Comparison of ENCODE assay signal across 13 mouse cellular contexts in genomic region chr2:160561711-160562110, GRCm38 (mm10).
"Had no signal": no experiment of that assay in that cellular context is flagged by ENCODE, and none has a peak within 500 bp of the region (broad histone marks: within the 10 kb centered on the region; RNA-seq: fewer than 3 reads in every experiment).

No protein-coding gene starts in this region.

- H3K9me3 ChIP-seq: limb, embryonic 12.5 days; liver, embryonic 13.5 days; lung, embryonic 15.5 days had no signal

- H3K4me3 ChIP-seq: left cerebral cortex, adult 2 months; limb, embryonic 12.5 days; liver, embryonic 13.5 days; lung, embryonic 15.5 days had no signal

- H3K27ac ChIP-seq: left cerebral cortex, adult 2 months; limb, embryonic 12.5 days; liver, embryonic 13.5 days; lung, embryonic 15.5 days; stomach, postnatal 0 days had no signal

- H3K27me3 ChIP-seq: limb, embryonic 12.5 days; liver, embryonic 13.5 days; lung, embryonic 15.5 days had no signal

- H3K4me2 ChIP-seq: limb, embryonic 12.5 days; liver, embryonic 13.5 days; lung, embryonic 15.5 days had no signal

- H3K36me3 ChIP-seq: limb, embryonic 12.5 days; liver, embryonic 13.5 days; lung, embryonic 15.5 days had no signal

- H3K9ac ChIP-seq: limb, embryonic 12.5 days; liver, embryonic 13.5 days; liver, postnatal 0 days; lung, embryonic 15.5 days had no signal

- DNase-seq: kidney, adult 8-10 months; kidney, postnatal 25 days; liver; liver, embryonic 13.5 days; liver, postnatal 0 days; lung, postnatal 14 days; thymus, adult 2 months; thymus, postnatal 36 days had no signal

- H3K4me1 ChIP-seq: limb, embryonic 12.5 days; liver, embryonic 13.5 days; lung, embryonic 15.5 days had no signal

- ATAC-seq: intestine, embryonic 16.5 days; liver, postnatal 0 days had no signal
